Mouse (Mus musculus): ENCODE measurements around the gene Zfp786. TPM values are rescaled to one million over a fixed set of nuclear protein-coding genes. Genes with fewer than 3 reads are reported as not detected.
"Not testable (repeated sequence)": the region's sequence is repeated elsewhere in the genome, so short reads cannot be mapped to it uniquely, and the experiment has no call there.

The Zfp786 gene
- total RNA-seq, 2 experiments from 2014 or later: 0.73 to 0.88 TPM

DNA sequence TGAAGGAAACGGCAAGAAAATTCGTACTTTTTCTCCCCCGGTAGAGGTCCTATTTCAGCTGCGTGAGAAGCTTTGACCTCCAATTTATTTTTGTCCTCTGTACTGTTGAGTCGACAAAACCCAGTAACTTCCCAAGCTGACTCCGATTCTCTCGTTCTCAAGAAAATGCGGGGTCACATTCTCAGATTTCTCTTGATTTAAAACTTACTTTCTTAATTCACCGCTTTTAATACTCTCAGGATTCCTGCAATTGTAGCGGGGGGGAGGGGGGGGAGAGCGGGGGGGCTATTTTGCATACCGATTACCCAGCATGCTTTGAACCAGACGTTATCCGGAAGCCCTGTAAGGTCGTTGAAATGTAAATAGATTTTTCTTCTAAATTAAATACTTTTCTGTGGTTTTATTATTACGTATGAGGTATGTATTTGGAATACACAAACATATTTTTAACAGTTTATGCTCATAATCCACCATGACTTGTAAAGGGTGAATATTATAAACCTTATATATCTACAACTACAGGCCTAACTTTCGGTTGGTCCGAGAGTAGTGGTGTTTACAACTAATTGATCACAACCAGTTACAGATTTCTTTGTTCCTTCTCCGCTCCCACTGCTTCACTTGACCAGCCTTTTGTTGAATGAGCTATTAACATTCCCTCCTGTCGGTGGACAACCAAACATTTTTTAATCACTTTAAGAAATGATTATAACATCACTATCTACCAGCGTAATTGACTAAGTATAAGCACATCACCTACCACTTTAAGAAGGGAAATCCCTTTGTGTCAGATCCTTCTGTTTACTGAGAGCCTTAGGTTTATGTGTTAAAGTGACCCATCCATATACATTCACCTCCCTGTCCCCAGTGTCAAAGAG lies 49.3 kb downstream of the Zfp786 start:
- no peak for DNase-seq

DNA sequence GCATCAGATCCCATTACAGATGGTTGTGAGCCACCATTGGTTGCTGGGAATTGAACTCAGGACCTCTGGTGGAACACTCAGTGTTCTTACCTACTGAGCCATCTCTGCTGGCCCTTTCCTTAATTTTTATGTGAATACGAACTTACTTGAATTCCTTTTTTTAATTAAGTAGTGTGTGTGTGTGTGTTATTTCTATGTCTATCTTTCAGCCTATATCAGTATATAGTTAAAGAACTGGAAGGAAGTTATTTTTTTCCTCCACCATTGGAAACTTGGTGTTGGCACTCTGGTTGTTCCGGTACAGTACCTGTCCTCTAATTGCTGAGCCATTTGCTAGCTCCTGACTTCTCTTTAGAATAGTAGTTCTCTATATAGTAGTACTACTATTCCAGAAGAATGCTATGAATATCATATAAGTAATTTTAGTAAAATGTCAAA lies 50.1 kb downstream of the Zfp786 start:
- DNase-seq: no peak

DNA sequence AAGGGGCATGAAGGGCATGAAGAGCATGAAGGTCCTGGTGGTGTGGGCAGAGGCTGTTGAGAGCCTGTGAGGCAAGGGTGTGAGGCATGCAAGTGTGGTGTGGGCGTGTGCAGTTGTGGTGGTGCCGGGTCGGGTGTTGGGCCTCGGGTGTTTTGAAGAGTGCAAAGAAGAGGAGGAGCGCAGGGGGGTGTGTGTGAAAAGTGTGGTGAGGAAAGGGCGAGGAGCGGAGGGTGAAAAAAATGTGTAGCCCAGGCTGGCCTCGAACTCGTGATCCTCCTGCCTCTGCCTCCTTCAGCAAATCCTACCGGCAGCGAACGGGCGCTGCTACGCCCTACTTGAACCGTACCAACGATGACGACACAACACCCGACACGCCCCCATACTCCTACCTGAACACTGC lies 58.9 kb downstream of the Zfp786 start:
- not testable (repeated sequence) for DNase-seq

DNA sequence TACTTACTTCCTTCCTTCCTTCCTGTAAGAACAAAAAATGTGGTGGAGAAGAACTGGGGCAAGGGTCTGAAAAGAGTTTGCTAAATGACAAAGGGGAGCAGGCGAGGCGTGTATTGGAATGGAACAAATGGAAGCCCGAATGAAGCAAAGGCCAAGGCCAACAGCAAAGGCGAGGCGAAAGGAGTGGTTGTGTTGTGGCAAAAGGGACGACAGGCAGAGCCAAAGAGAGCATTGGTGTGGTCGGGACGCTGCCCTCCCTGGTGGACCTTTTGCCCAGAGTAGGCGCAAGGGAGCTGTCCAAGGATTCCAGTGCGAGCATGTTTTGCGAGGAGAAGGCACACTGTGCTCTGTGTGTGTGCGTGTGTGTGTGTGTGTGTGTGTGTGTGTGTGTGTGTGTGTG lies 59.6 kb downstream of the Zfp786 start:
- DNase-seq: not testable (repeated sequence)

DNA sequence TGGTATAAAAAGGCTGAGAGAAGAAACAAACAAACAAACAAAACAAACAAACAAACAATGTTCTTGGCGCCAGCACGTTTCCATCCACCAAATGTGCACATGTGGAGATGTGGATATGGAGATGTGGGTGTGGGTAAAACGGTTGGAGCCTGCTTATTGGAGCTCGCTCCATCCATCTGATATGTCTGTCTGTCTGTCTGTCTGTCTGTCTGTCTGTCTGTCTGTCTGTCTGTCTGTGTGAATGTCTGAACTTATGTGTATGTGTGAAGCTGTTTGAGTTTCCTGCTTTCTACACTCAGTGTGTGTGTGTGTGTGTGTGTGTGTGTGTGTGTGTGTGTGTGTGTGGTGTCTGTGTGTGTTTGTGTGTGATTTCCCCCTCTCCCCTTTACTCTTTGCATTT lies 60.8 kb downstream of the Zfp786 start:
- not testable (repeated sequence) for DNase-seq

Small RNAs within 50 kb of the gene (microRNA-seq; reads per million reads assigned to microRNA genes)
- 0 reads per million in 2 experiments for gene Mir704

Other genes with a start within 250 kb of the Zfp786 start
- gene Ezh2, start 235.5 kb downstream of the Zfp786 start, total RNA-seq (2021): 10 to 100 TPM; 19.6 to 26.5 TPM
- 10 to 100 TPM; 34.1 to 46.1 TPM for gene Pdia4, start 17.4 kb downstream of the Zfp786 start, total RNA-seq (2021)
- gene Zfp398, start 4.8 kb upstream of the Zfp786 start, total RNA-seq (2021): 1 to 10 TPM; 5.3 to 7.0 TPM
- 10 to 100 TPM in 1 of 2 experiments, 1 to 10 TPM in 1; 9.2 to 10.5 TPM for gene Zfp282, start 46.3 kb upstream of the Zfp786 start, total RNA-seq (2021)
- 10 to 100 TPM in 1 of 2 experiments, 1 to 10 TPM in 1; 9.8 to 12.7 TPM for gene Zfp212, start 89.6 kb upstream of the Zfp786 start, total RNA-seq (2021)
- 1 to 10 TPM; 4.3 to 6.0 TPM for gene Zfp956, start 122.5 kb upstream of the Zfp786 start, total RNA-seq (2021)
- 10 to 100 TPM; 22.3 to 23.0 TPM for gene Zfp777, start 218.0 kb upstream of the Zfp786 start, total RNA-seq (2021)